Mouse (Mus musculus) frontal cortex, adult (tissue): ENCODE measurements around the gene Gls.
A peak's percentile ranks its signal among the peaks of the same experiment; 100 is the strongest.

ENCODE experiments used
- ATAC-seq: cut with Nextera tagmentation; 2 replicates; pipeline ENCODE4 v1.9.2; 2017; ENCODE audit warnings: mild to moderate bottlenecking, moderate library complexity, mixed read lengths; ENCODE audit not compliant: low TSS enrichment

Gls gene

DNA sequence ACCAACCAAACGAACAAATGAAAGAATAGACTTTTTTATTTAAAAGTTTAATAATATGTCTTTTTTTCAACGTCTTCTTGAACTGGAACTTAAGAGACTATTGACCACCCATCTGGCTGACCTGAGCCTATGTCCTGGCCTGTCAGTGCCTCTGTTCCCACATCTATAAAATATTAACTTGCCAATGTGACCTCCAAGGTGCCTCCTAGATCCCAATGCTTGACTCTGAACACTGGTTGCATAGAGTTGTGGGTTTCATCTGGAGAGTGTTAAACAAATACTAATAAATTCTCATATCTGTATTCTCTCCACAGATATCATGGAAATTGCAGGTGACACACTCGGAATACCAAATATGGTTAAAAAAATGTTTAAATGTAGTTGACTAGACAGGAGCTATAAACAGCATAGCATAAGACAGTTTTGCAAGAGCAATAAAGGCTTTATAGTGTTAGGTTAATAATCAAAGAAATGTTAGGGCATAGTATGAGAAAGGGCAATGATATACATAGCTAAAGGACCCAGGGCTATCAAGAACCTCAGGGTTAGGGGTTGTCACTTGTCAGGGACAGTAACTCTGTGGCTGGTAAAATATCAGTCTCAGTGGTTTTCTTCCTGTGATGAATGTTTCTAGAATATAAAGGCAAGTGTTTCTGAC, 16.0 kb upstream of the Gls start:
- no peak for ATAC-seq

DNA sequence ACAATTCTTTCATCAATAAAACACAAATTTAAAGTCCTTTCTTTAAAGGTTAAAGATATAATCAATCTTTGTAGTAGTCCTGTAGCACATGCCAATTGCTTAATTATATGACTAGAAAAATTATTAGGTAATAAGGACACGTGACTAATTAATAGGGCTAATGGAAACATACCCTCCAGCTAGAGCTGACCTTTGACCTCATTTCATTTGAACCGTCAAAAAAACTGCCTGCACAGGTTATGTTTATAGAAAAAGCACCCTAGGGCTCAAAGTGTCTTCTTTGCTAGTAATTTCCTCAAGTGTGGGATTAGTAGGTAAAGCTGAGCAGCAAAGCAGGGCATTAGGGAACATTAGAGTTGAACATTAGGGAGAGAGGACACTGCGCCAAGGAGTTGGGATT, 9.2 kb upstream of the Gls start:
- no peak for ATAC-seq

DNA sequence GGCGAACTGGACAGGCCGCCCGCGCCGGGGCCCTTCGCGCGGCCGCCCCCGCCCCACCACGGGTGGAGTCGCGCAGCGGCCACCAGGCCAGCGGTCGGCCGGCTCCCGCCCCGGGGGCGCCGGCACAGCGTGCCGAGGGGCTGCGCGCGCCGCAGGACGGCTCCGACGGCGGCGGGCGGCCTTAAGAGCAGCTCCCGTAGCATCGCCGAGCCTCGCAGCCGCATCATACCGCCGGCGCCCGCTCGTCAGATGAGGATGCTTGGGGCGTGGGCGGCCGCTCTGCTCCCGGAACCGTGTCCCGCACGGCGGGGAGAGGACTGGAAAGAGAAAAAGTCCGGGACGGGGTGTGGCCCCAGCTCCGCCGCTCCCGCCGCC, 279 bp downstream of the Gls start:
- ATAC-seq: peak; percentile 51

DNA sequence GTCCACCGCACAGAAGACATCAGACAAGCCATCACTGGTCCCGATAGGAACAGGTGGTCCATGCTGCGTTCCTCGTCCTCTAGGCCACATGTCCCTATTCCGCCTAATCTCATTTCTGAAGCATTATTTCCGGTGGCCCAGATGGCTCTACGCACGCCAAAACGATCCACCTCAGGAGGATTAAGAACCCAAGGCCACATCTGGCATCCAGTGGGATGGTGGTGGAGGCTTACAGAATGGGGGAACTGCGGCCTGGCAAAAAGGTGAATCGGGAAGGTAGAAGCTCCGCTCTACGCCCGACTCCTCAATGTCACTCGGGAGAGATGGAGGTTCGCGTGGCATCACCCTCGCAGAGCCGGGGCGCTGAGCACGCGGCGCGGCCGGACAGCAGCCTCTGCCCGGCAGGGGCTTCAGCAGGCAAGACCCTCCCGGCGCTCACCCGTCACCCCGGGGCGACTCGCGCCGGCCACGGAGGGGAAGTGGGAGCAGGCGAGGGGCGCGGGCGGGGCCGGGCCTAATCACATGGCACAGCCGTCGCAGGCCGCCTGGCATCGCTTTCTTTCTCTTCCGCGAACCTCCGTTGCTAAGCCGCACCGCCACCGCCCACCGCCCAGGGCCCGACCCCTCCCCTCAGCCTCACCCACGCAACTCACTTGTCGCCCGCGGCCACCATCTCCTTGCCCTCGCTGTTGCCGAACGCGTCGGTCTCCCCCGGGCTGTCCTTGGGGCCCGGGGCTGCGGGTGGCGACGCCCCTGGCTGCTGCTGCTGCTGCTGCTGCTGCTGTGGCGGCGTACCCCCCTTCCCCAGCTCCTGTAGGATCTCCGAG, 880 bp downstream of the Gls start:
- ATAC-seq: peak; percentile 24

DNA sequence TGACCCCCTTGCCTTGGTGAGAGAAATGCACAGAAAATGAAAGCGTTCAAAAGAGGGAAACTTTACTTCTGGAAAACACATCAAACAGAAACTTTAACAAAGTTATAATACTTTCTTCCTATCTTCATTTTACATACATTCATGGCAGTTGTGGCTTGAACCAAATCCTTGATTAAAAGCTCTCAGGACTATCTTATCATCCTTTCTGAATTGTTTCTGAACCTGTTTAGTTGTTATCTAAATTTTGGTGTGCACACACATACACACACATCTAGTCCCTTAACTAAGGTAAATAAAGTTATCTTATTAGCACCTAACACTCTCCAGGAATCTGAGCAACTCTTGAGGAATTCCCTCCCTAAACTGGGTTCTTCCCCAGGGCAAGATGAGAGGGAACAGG, 2.6 kb downstream of the Gls start:
- ATAC-seq: no peak

DNA sequence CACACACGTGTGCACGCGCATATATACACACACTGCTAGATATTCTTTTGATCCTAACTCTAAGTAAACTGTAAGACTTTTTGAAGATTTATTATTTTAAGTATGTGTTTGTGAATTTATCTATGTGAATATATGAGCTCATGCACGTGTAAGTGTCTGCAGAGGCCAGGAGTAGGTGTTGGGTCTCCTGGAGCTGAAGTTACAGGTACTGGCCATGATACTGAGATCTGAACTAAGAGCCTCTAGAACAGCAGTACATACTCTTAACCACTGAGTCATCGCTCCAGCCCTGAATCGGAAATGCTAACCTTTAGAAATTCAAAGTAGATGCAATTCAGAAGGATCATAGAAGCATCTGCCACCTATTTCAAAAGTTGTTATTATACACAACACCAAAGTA, 4.9 kb downstream of the Gls start:
- ATAC-seq: no peak

DNA sequence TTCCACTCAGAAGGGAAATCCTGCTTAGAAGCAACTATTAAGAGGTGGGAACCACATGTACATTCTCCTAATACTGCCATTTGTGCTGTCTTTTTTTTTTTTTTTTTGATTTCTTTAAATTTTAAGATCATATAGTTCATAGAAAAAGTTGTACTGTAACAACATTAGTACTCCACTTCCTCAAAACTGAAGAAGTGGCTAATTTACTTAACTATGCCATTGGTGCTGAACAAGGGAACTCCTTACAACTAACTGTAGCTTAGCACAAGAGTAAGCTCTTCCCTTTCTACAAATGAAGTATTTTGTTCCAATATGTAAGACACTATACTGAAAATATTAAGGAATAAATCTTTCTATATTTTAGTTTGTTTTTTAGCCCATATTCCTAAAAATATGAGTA, 6.6 kb downstream of the Gls start:
- ATAC-seq: no peak

DNA sequence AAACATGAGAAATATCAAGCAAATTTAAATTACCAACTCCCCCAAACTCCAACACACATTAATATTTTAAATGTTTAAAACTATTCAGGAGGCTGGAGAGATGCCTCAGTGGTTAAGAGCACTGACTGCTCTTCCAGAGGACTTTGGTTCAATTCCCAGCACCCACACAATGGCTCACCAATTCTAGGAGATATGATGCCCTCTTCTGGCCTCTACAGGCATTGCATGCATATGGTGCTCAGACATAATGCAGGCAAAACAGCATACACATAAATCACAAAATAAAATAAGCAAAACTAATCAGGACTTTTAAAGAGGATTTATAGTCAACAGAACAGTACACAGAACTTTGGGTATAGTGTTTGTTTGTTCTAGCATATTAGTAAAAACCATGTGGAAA, 16.3 kb downstream of the Gls start:
- no peak for ATAC-seq

DNA sequence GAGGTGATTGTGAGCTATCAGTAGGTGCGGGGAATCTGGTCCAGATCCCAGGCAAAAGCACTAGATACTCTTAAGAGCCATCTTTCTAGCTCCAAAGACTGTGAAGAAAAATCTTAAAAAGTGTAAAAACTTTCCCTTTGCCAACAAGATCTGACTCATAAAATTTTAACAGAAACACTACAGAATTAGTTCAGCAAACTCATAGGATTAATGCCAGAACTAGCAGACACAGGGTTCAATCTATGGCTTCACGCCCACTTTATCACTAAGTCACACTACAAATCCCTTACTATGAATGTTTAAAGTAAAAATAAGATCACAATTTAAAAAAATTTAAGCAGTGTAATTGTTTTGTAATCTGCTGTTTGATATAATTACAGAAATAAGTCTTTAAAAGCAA, 50.0 kb downstream of the Gls start:
- peak; percentile 70 for ATAC-seq

DNA sequence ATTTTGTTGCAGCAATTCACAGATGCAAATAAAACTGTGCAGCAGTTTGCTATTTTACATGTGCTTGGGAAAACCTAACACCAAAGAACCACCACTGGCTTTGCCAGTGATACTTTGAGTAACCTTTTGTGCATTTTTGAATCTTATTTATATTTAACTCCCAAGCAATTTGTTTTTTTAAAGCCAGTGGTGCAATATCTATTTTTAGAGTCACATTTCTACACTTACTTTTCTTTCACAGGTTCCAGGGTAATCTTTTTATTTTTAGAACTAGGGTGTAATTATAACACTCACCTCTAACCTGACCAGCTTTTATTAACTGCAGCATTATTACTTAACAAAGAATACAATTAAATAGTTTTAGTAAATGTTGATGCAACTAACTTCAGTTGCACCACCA, 51.0 kb downstream of the Gls start:
- ATAC-seq: no peak

DNA sequence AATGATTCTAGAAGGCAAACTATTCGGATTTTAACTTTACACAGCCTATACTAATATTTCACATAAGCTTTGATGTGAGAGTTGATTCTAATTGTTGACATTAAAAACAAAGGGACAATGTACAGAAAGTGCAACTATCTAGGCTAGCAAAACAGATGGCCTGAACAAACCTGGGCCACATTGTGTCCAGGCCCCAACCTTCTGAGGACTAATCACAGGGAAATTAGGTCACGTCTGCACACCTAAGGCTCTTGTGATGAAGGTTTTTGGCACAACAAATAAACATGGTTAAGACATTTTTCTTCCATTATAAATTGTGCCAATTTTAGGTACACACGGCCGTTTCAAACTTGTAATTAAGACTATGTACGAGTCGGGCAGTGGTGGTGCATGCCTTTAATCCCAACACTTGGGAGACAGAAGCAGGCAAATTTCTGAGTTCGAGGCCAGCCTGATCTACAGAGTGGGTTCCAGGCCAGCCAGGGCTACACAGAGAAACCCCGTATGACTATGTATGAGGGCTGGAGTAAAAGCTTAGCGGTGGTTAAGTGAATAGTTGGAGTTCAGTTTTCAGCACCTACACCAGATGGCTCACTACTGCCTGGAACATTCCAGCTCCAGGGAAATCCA, 53.0 kb downstream of the Gls start:
- ATAC-seq: no peak; the same call in 1 of the 2 replicates

DNA sequence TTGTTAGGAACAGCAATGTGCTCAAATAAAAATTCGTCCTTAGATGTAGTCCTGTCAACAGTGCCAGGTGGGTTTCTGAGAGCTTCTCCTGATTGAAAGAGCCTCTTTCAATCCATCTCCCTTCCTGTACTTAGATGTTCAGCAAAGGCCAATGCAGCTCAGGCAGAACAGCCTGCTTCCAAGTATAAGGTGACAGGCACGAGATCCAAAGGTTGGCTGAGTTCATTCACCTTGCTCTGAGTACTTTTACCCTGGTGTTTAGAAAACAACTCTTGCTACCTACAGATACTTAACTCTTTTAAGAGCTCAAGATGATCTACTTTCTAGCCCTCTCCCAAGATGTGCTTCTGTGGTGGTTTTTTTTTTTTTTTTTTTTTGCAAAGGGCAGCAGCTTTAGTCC, 56.0 kb downstream of the Gls start:
- ATAC-seq: no peak

DNA sequence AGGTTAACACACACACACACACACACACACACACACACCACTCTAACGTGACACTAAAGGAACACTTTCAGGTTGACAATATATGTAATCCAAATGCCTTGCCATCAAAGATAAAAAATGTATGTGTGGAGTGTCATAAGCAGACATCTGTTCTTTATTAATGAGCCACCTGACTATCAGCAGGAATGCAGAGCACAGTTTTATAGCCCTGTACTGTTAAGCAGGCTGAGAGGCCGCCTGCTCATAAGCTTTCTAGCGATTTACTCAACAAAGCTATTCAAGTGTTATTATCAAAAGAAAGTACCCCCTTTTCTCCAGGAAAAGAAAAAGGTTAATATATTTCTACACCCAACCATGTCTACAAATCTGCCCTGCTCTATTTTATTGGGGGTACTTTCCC, 57.0 kb downstream of the Gls start:
- ATAC-seq: no peak

DNA sequence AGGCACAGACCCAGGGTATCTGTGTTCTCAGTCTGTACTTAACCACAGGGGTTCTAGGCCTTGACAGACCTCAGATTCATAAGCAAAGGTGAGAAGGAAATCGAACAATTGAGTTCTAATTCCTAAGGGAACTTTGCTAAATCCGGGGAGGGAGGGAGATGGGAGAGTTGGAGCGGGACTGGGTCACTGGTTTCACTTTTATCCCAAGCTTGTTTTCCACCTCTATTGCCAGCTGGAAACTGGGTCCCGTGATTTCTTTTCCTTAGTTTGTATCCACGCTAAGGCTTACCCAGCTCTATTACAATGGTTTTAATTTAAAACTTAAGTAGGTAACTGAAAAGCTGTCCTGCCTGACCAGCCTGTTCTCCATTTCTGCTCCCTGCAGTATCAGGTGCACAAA, 57.7 kb downstream of the Gls start:
- ATAC-seq: no peak

DNA sequence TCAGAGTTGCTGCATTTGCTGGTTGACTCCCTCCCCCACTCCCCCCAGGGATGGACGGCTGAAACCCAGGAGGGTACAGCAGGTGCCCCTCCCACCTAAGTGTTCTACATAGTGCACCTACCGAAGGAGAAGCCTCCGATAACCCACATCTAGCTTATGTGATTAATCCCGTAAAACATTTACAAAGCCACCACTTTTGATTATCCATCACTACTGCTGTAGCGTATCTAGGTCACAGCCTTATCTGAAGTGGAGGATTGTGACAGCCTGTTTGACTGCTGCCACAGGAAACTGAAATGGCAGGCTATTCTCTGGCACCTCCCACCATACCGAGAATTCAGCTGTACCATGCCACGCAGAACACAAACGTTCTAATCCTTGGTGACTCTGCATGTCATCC, 61.8 kb downstream of the Gls start:
- ATAC-seq: 0 out of 2 replicates have a peak, but pooled peaks have one; percentile 14

DNA sequence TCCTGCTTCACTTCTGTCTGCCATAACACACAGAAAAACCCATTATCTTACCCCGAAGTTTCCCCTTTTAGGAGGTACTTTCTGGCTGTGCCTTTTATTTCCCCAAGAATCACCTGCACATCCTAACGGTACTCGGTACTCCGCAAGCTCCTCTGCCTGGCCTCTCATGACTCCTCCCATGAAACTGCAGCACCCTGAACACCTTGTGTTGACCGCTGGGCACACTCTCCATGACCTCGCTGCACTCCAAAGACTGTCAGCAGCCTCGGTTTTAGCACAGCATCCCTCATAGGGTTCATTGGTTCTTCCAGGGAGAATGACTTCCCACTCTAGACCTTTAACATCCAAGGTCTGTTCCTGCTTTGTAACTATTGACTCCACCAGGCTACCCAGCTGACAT, 62.3 kb downstream of the Gls start:
- no peak for ATAC-seq

DNA sequence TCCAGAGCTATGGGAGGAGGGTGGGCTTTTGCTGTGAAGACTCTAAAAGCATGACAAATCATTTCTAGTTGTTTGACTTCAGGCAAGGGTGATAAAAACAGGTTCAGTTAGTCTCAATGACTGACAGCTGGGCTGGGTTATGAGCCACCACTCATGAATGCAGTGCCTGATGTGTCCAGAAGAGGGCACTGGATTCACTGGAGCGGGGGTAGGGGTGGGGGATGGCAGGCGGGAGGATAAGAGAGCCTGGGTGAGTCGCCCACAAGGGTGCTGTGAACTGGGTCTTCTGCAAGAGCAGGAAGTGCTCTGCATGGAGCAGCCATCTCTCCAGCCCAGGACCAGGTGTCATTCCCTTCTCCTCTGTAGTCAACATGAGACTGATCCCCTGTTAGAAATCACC, 63.0 kb downstream of the Gls start:
- no peak for ATAC-seq

DNA sequence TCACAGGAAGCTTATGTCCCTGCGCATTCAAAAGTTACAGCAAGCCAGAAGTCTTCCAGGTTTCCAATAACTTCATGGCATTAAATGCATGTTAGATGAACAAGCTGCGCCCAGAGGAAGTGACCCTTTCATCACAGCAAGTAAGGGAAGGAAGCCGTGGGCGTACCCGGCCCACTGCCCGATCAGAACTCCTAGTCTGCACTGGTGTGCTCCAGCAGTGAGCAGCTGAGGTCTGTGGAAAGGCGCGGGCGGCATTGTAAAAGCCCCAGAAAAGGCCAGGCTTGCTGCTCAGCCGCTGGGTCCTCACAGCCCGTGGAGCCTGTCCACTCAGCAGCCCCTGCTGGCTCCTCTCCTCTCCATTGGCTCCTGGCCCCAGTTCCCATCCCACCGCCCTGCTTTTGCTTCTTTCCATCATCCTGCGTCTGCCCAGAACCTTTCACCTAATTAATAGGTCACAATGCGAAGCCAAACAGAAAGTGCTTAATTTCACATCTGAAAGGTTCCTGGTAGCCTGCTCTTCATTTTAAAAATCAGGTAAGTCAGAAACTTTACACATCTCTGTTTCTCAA, 66.3 kb downstream of the Gls start:
- peak; percentile 33; the same call in 1 of the 2 replicates for ATAC-seq

DNA sequence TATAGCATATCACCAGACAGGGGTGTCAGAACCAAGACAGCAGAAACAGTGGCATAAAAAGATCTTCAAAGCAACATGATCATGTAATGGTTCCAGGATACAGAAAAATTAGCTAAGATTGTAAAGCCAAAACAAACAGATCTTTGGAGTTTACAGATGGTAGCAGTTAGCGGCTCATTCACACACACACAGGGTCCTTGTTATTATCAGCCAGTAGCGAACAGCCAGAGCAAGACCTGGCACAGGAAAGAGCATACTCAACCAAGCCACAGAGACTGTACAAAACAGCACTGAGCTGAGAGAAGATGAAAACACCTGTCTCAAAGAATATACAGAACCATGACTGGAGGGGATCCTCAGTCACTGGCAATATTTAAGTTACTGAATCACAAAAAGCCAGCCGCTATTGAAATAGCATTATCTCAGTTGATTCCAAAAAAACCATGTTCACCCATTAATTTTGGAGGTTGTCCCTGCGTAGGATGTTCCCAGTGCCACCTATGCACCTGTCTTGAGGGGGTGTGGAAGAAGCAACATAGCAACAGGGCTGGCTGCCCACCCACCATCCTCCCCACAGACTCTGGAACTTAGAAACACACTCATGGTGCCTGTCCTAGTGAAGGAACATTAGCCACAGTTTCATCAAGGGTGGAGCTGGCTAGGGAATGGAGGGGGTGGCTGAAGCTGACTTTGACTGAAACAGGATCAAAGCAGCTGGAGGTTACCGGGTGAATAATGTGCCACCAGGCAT, 69.2 kb downstream of the Gls start:
- ATAC-seq: peak; percentile 14; the same call in 1 of the 2 replicates

DNA sequence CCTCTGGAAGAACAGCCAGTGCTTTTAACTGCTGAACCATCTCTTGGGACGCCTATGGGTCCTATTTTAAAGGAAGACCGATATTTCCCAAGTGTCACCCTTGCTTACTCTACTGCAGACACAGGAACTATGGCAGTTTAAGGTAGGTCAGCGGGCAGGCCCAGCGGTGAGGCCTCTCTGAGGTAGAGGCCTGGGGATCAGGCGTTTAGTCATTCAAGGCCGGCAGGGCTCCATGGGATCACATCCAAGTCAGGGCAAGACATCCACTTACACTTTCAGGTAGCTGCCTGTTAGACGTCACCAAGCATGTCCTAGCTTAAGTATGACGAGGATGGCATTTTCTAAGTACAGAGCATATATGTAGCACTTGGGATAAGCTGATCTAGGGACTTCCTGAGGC, 71.9 kb downstream of the Gls start:
- ATAC-seq: no peak

DNA sequence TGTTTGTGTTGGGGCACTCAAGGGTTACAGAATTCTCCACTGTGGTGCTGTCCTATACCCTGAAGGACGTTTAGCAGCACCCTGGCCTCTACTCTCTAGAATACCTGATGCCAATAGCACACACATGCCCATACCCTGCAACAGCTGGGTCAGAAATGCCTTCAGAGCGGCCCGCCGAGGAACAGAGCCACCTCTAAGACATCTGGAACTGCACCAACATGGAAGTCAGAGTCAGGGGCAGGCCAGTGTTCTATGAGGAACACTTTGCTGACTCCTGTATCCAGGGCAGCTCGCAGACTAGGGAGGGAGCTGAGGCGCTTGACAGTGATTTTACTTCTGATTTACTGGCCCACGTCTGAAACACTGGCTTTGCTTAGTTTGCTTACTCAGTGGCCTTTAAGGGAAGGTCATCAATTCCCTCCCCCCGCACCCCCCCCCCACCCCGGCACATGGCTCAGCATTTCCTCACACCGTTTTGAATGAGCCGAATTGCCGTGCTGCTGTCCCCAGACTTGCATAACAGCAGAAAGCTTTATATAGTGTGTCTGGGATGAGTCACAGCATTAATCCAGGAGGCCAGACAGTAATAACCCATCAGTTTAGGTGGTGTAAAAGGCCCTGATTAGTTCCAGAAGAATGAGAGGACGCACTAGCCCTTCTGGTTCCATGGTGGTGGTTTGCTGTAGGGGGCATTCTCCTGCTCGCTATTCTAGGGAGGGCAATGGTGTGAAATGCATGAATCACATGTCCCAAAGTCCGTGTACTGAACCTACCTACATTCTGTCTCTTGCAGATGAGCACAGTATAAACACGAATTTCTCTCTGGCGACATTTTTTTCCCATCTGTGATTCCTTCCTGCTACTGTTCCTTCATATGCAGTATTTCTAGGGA, 74.3 kb downstream of the Gls start:
- peak; percentile 63 for ATAC-seq
